Mouse (Mus musculus) small intestine, adult 2 months (tissue): ENCODE results near the gene Slfn2. TPM values are rescaled to one million over a fixed set of nuclear protein-coding genes. Genes with fewer than 3 reads are reported as not detected.

Experiments
- H3K27ac ChIP-seq: fragments of 200-500 bp; 2 replicates; pipeline ENCODE4 v1.5.1; 2012; ENCODE audit warnings: low read depth, low read length, control low read depth, inconsistent platforms; ENCODE audit not compliant: insufficient read depth
- H3K27me3 ChIP-seq: fragments of 200-500 bp; 2 replicates; pipeline ENCODE4 v1.6.1; 2012; ENCODE audit warnings: mild to moderate bottlenecking, moderate library complexity, low read length, inconsistent platforms; ENCODE audit not compliant: control insufficient read depth, insufficient read depth
- H3K36me3 ChIP-seq: fragments of 200-500 bp; 2 replicates; pipeline ENCODE4 v1.6.1; 2012; ENCODE audit warnings: mild to moderate bottlenecking, low read length, control low read depth, inconsistent platforms; ENCODE audit not compliant: control insufficient read depth, insufficient read depth
- H3K4me1 ChIP-seq: fragments of 200-500 bp; 2 replicates; pipeline ENCODE4 v1.6.1; 2012; ENCODE audit warnings: low read length, inconsistent platforms, mixed read lengths; ENCODE audit not compliant: control insufficient read depth, insufficient read depth, insufficient read length
- H3K4me3 ChIP-seq: fragments of 200-500 bp; 2 replicates; pipeline ENCODE4 v1.5.1; 2012; ENCODE audit warnings: low read depth, mild to moderate bottlenecking, control low read depth, inconsistent platforms, low read length, moderate library complexity
- CTCF ChIP-seq: fragments of 200-500 bp; IDR thresholded peaks from 2 replicates; pipeline ENCODE4 v1.5.1; 2012; ENCODE audit warnings: low read depth, mild to moderate bottlenecking, control low read depth, inconsistent platforms, low read length, moderate library complexity, mixed read lengths; ENCODE audit not compliant: insufficient replicate concordance, insufficient read length; ENCODE audit errors: extremely low read depth
- POLR2A ChIP-seq: fragments of 200-500 bp; IDR thresholded peaks from 2 replicates; pipeline ENCODE4 v1.6.1; 2012; ENCODE audit warnings: low read depth, mild to moderate bottlenecking, control low read depth, inconsistent platforms, low read length, moderate library complexity
- WGBS: fragments of 180-500 bp; shearing (Covaris S2); methylation state at CpG from one replicate; pipeline ENCODE4 v1.1.7; 2018; 5-methylcytosine and 5-hydroxymethylcytosine counted together
- polyA plus RNA-seq: library from polyadenylated mRNA; depleted of rRNA; stranded (reverse); fragments of >200 nt; gene quantifications from 2 replicates; pipeline ENCODE4 v1.2.3, GENCODE M21; 2012

Slfn2 gene
- polyA plus RNA-seq, 1 experiment, result 4.2 TPM

- Histone ChIP-seq H3K36me3 (no peaks in the 10 kb centered on the region), H3K27ac (no peak overlapping the region), H3K4me1 (no peaks in the 10 kb centered on the region; the same call in 1 of the 2 replicates), H3K4me3 (no peak overlapping the region), H3K27me3 (no peaks in the 10 kb centered on the region)
- 28% methylated on average over 1 of the region's 1 CpGs for WGBS
- no peak for TF ChIP-seq POLR2A
- TF ChIP-seq CTCF, result no peak
These were observed 24.6 kb upstream of the Slfn2 start for GRCm38 (mm10) chr11:83040325-83040724.

DNA sequence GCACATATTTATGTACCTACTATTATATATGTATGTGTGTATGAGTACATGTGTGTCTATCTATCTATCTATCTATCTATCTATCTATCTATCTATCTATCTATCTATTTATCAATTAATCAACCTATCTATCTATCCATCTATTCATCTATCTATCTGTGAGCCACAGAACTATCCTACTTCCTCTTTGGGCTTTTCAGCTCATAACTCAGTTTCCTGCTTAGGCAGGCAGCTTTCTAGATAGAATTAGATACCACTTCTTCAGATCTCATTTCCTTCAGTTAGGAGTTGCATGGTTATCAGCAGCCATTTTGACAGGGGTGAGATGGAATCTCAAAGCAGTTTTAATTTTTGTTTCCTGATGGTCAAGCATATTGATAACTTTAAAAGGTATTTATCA is 23.9 kb upstream of the Slfn2 start:
- Histone ChIP-seq H3K36me3 (no peaks in the 10 kb centered on the region), H3K27ac (no peak overlapping the region), H3K4me3 (no peak overlapping the region), H3K4me1 (no peaks in the 10 kb centered on the region; the same call in 1 of the 2 replicates), H3K27me3 (no peaks in the 10 kb centered on the region)
- TF ChIP-seq POLR2A (no peak), CTCF (no peak)

GRCm38 (mm10) chr11:83043891-83044290 is 21.0 kb upstream of the Slfn2 start:
- no peak overlapping the region for H3K4me3 ChIP-seq
- no peaks in the 10 kb centered on the region for H3K27me3 ChIP-seq
- no peaks in the 10 kb centered on the region for H3K36me3 ChIP-seq
- H3K4me1 ChIP-seq, result no peaks in the 10 kb centered on the region; the same call in 1 of the 2 replicates
- no peak overlapping the region for H3K27ac ChIP-seq
- WGBS, result 79% methylated on average over 4 of the region's 4 CpGs
- TF ChIP-seq CTCF (no peak), POLR2A (no peak)

DNA sequence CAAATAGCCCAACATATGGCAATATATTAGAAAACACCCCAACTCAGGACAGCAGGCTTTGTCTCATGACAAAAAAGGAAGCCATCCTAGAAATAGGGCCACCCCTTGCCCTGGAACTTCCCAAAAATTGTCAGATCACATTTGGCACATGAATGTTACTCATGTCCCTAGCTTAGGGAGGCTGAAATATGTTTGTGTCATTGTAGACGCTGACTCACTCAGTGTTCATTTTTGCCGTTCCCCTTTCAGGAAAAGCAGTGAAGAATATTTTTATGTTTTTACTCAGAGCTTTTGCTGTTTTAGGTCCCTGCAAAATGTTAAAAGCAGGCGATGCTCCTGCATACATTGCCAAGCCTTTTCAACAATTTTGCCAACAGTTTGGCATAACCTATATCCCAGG is 19.3 kb upstream of the Slfn2 start:
- H3K36me3 ChIP-seq, result no peaks in the 10 kb centered on the region
- no peaks in the 10 kb centered on the region for H3K4me1 ChIP-seq
- WGBS, result 76% methylated on average over 3 of the region's 3 CpGs
- H3K4me3 ChIP-seq, result no peak overlapping the region
- H3K27me3 ChIP-seq, result no peaks in the 10 kb centered on the region
- TF ChIP-seq POLR2A (no peak), CTCF (no peak)
- no peak overlapping the region for H3K27ac ChIP-seq

DNA sequence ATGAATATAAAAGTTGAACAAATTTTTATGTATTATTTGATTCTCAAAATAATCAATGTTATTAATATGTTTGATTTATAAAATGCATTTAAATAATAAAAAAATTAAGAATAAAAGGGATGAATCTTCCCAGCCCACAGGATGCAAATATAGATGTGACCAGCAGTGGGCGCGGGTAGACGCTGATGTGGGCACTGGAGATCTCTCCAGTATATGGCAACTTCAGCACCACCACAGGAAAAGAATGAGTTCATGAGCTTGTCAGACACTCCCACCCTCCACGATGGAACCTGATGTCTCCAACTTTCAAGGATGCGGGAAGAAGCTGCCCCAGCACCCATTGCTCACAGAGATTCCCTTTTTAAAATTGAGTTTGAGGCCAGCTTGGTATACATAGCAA is 7.0 kb upstream of the Slfn2 start:
- TF ChIP-seq CTCF, result peak; percentile 78; the same call in 1 of the 2 replicates
- TF ChIP-seq POLR2A, result no peak

GRCm38 (mm10) chr11:83060412-83061020 is 4.4 kb upstream of the Slfn2 start:
- TF ChIP-seq POLR2A (no peak), CTCF (no peak)
- Histone ChIP-seq H3K4me3 (no peak overlapping the region), H3K4me1 (peaks cover 18% of the 10 kb centered on the region; the same call in 1 of the 2 replicates), H3K27me3 (no peaks in the 10 kb centered on the region), H3K36me3 (no peaks in the 10 kb centered on the region), H3K27ac (no peak overlapping the region)
- WGBS, result 83% methylated on average over 5 of the region's 5 CpGs

More for the DNA sequence above, 7.0 kb upstream of the Slfn2 start:
- H3K4me3 ChIP-seq, result no peak overlapping the region
- no peak overlapping the region for H3K27ac ChIP-seq
- no peaks in the 10 kb centered on the region for H3K36me3 ChIP-seq
- 4% methylated on average over 5 of the region's 5 CpGs for WGBS
- H3K4me1 ChIP-seq, result peaks cover 9% of the 10 kb centered on the region; the same call in 1 of the 2 replicates
- no peaks in the 10 kb centered on the region for H3K27me3 ChIP-seq

- Histone ChIP-seq H3K27me3 (no peaks in the 10 kb centered on the region), H3K27ac (no peak overlapping the region), H3K4me1 (peaks cover 18% of the 10 kb centered on the region; the same call in 1 of the 2 replicates), H3K36me3 (no peaks in the 10 kb centered on the region), H3K4me3 (no peak overlapping the region)
- WGBS, result 77% methylated on average over 7 of the region's 7 CpGs
- TF ChIP-seq POLR2A (no peak), CTCF (no peak)
These were observed 3.1 kb upstream of the Slfn2 start for GRCm38 (mm10) chr11:83061806-83062205.
